Mouse (Mus musculus) hindbrain, embryonic 14.5 days (tissue): ENCODE measurements around the gene Tmem132b. TPM values are rescaled to one million over a fixed set of nuclear protein-coding genes. Genes with fewer than 3 reads are reported as not detected.
A peak's percentile ranks its signal among the peaks of the same experiment; 100 is the strongest.

ENCODE experiments used
- ATAC-seq: fragments of 200-750 bp; cut with Nextera tagmentation; 2 replicates; pipeline ENCODE4 v1.8.0; 2017; ENCODE audit warnings: moderate number of reproducible peaks, mild to moderate bottlenecking, moderate TSS enrichment, moderate library complexity; ENCODE audit not compliant: low FRiP score
- DNase-seq: peaks from one replicate; pipeline ENCODE4 v3.0.0-alpha.2; 2015; ENCODE audit warnings: low spot score
- H3K27ac ChIP-seq: fragments of 300-500 bp; sonication (generic); 2 replicates; pipeline ENCODE4 v1.5.1; 2014; ENCODE audit warnings: mild to moderate bottlenecking, moderate library complexity
- H3K27me3 ChIP-seq: fragments of 300-500 bp; sonication (generic); 2 replicates; pipeline ENCODE4 v1.6.1; 2014; ENCODE audit warnings: mild to moderate bottlenecking, low read length, mixed read lengths; ENCODE audit not compliant: control insufficient read depth, insufficient read depth
- H3K36me3 ChIP-seq: fragments of 300-500 bp; sonication (generic); replicated peaks from 2 replicates; pipeline ENCODE4 v1.6.1; 2014; ENCODE audit not compliant: control insufficient read depth, insufficient read depth
- H3K4me1 ChIP-seq: fragments of 300-500 bp; sonication (generic); replicated peaks from 2 replicates; pipeline ENCODE4 v1.6.1; 2014; ENCODE audit warnings: antibody characterized with exemption, low read length, mixed read lengths; ENCODE audit not compliant: control insufficient read depth, insufficient read depth
- H3K4me2 ChIP-seq: fragments of 300-500 bp; sonication (generic); replicated peaks from 2 replicates; pipeline ENCODE4 v1.6.1; 2014; ENCODE audit warnings: mild to moderate bottlenecking, moderate library complexity
- H3K4me3 ChIP-seq: fragments of 300-500 bp; sonication (generic); replicated peaks from 2 replicates; pipeline ENCODE4 v1.5.1; 2014; ENCODE audit warnings: mild to moderate bottlenecking, low read length
- H3K9ac ChIP-seq: fragments of 300-500 bp; sonication (generic); 2 replicates; pipeline ENCODE4 v1.6.1; 2014
- H3K9me3 ChIP-seq: fragments of 300-500 bp; sonication (generic); 2 replicates; pipeline ENCODE4 v1.6.1; 2016; ENCODE audit warnings: low read length; ENCODE audit not compliant: control insufficient read depth
- WGBS: fragments of 180-500 bp; shearing (Covaris S2); extraction: QIAGEN DNeasy Blood & Tissue Kit; methylation state at CpG from one replicate; pipeline ENCODE4 v1.1.7; 2014; 5-methylcytosine and 5-hydroxymethylcytosine counted together
- polyA plus RNA-seq: library from polyadenylated mRNA; unstranded; fragments of >200 nt; fragmentation: Nextera tagmentation; extraction: Ambion mirVana; gene quantifications from 2 replicates; pipeline ENCODE4 v1.2.1, GENCODE M21; 2014

Gene Tmem132b
- polyA plus RNA-seq, 1 experiment from 2014 or later, result 6.3 TPM

- Histone ChIP-seq H3K9ac (no peak overlapping the region), H3K27ac (peak overlapping the region; percentile 43; the same call in 1 of the 2 replicates), H3K4me3 (no peak overlapping the region), H3K4me2 (no peak overlapping the region), H3K36me3 (peaks cover 56% of the 10 kb centered on the region), H3K27me3 (no peaks in the 10 kb centered on the region), H3K4me1 (no peaks in the 10 kb centered on the region), H3K9me3 (no peaks in the 10 kb centered on the region)
- DNase-seq (no peak), ATAC-seq (no peak)
- WGBS, result 59% methylated on average over 15 of the region's 15 CpGs
Observed at GRCm38 (mm10) chr5:125505968-125506367, 25.6 kb upstream of the Tmem132b start.

- H3K27ac ChIP-seq, result no peak overlapping the region
- ATAC-seq (no peak), DNase-seq (no peak)
- no peaks in the 10 kb centered on the region for H3K9me3 ChIP-seq
- H3K27me3 ChIP-seq, result no peaks in the 10 kb centered on the region
- H3K4me2 ChIP-seq, result no peak overlapping the region
- 93% methylated on average over 9 of the region's 9 CpGs for WGBS
- H3K9ac ChIP-seq, result no peak overlapping the region
- H3K4me3 ChIP-seq, result no peak overlapping the region
- peaks cover 71% of the 10 kb centered on the region for H3K36me3 ChIP-seq
- no peaks in the 10 kb centered on the region for H3K4me1 ChIP-seq
Observed at GRCm38 (mm10) chr5:125507582-125507981, 24.0 kb upstream of the Tmem132b start.

- Histone ChIP-seq H3K4me1 (no peaks in the 10 kb centered on the region), H3K27ac (no peak overlapping the region), H3K4me2 (no peak overlapping the region), H3K4me3 (no peak overlapping the region), H3K27me3 (no peaks in the 10 kb centered on the region), H3K9me3 (no peaks in the 10 kb centered on the region), H3K9ac (no peak overlapping the region), H3K36me3 (peaks cover 73% of the 10 kb centered on the region)
- no peak for ATAC-seq
- DNase-seq, result no peak
- WGBS, result 91% methylated on average over 10 of the region's 10 CpGs
Observed at GRCm38 (mm10) chr5:125508006-125508405, 23.6 kb upstream of the Tmem132b start.

- no peaks in the 10 kb centered on the region for H3K27me3 ChIP-seq
- ATAC-seq (no peak), DNase-seq (no peak)
- no peak overlapping the region for H3K4me2 ChIP-seq
- H3K4me3 ChIP-seq, result no peak overlapping the region
- no peaks in the 10 kb centered on the region for H3K9me3 ChIP-seq
- peaks cover 72% of the 10 kb centered on the region for H3K36me3 ChIP-seq
- no peak overlapping the region for H3K9ac ChIP-seq
- H3K4me1 ChIP-seq, result no peaks in the 10 kb centered on the region
- no peak overlapping the region for H3K27ac ChIP-seq
- 51% methylated on average over 5 of the region's 5 CpGs for WGBS
Observed at GRCm38 (mm10) chr5:125509541-125509940, 22.0 kb upstream of the Tmem132b start.

- Histone ChIP-seq H3K4me3 (no peak overlapping the region), H3K36me3 (peaks cover 77% of the 10 kb centered on the region), H3K27me3 (no peaks in the 10 kb centered on the region), H3K9me3 (no peaks in the 10 kb centered on the region), H3K9ac (no peak overlapping the region; the same call in 1 of the 2 replicates), H3K27ac (no peak overlapping the region), H3K4me2 (no peak overlapping the region), H3K4me1 (no peaks in the 10 kb centered on the region)
- DNase-seq (no peak), ATAC-seq (no peak)
- WGBS, result 80% methylated on average over 12 of the region's 12 CpGs
Observed at GRCm38 (mm10) chr5:125515006-125515405, 16.6 kb upstream of the Tmem132b start.

GRCm38 (mm10) chr5:125518640-125519039, 12.9 kb upstream of the Tmem132b start:
- Histone ChIP-seq H3K4me1 (no peaks in the 10 kb centered on the region), H3K4me2 (no peak overlapping the region), H3K36me3 (peaks cover 42% of the 10 kb centered on the region), H3K27me3 (no peaks in the 10 kb centered on the region), H3K4me3 (no peak overlapping the region), H3K9ac (no peak overlapping the region), H3K9me3 (no peaks in the 10 kb centered on the region), H3K27ac (no peak overlapping the region)
- DNase-seq, result no peak
- no peak for ATAC-seq
- WGBS, result 60% methylated on average over 5 of the region's 5 CpGs

- H3K4me2 ChIP-seq, result no peak overlapping the region
- no peak overlapping the region for H3K4me3 ChIP-seq
- no peak overlapping the region for H3K9ac ChIP-seq
- no peaks in the 10 kb centered on the region for H3K27me3 ChIP-seq
- DNase-seq (no peak), ATAC-seq (no peak)
- 19% methylated on average over 15 of the region's 15 CpGs for WGBS
- no peaks in the 10 kb centered on the region for H3K9me3 ChIP-seq
- H3K4me1 ChIP-seq, result no peaks in the 10 kb centered on the region
- peaks cover 19% of the 10 kb centered on the region for H3K36me3 ChIP-seq
- H3K27ac ChIP-seq, result no peak overlapping the region
Observed at GRCm38 (mm10) chr5:125520930-125521590, 10.5 kb upstream of the Tmem132b start.

- Histone ChIP-seq H3K27ac (no peak overlapping the region), H3K27me3 (peaks cover 3% of the 10 kb centered on the region; the same call in 1 of the 2 replicates), H3K4me2 (no peak overlapping the region), H3K9me3 (no peaks in the 10 kb centered on the region), H3K36me3 (no peaks in the 10 kb centered on the region), H3K4me1 (no peaks in the 10 kb centered on the region), H3K9ac (no peak overlapping the region), H3K4me3 (no peak overlapping the region)
- ATAC-seq, result no peak
- 88% methylated on average over 2 of the region's 2 CpGs for WGBS
- DNase-seq, result no peak
Observed at GRCm38 (mm10) chr5:125523361-125523760, 8.2 kb upstream of the Tmem132b start.

- DNase-seq (no peak), ATAC-seq (no peak)
- Histone ChIP-seq H3K9ac (no peak overlapping the region), H3K4me2 (no peak overlapping the region), H3K36me3 (no peaks in the 10 kb centered on the region), H3K27ac (no peak overlapping the region), H3K4me1 (no peaks in the 10 kb centered on the region), H3K4me3 (no peak overlapping the region), H3K9me3 (no peaks in the 10 kb centered on the region), H3K27me3 (peaks cover 9% of the 10 kb centered on the region)
- 57% methylated on average over 5 of the region's 5 CpGs for WGBS
Observed at GRCm38 (mm10) chr5:125525516-125525915, 6.1 kb upstream of the Tmem132b start.

- Histone ChIP-seq H3K4me3 (no peak overlapping the region), H3K9me3 (no peaks in the 10 kb centered on the region), H3K9ac (no peak overlapping the region), H3K4me2 (no peak overlapping the region), H3K27me3 (peaks cover 15% of the 10 kb centered on the region), H3K4me1 (no peaks in the 10 kb centered on the region), H3K36me3 (no peaks in the 10 kb centered on the region), H3K27ac (no peak overlapping the region)
- DNase-seq (no peak), ATAC-seq (no peak)
- WGBS, result 74% methylated on average over 4 of the region's 4 CpGs
Observed at GRCm38 (mm10) chr5:125526464-125526863, 5.1 kb upstream of the Tmem132b start.
